Mouse (Mus musculus): ENCODE data around the gene Tspan2.

DNA sequence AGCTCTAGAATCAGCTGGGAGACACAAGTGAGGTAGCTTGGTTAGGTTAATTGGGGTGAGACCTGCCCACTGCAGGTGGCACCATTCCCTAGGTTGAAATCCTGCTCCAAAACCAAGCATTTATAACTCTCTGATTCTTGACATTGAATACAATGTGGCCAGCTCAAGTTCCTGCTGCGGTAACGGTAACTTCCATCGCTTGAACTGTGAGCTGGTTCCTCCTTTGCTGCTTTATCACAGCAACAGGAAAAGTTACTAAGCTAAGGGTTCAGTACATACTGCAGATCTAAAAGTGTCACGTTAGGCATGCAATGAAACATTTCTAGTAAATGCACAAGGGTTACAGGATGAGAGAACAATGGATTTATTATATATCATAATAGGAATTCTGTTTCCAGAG is 1.7 kb upstream of the Tspan2 start:
- TF ChIP-seq CTCF (IDR thresholded peaks at IDR 0.05; ENCODE audit: low read depth, low read length), result no peak
- no peak for TF ChIP-seq POLR2A (IDR thresholded peaks at IDR 0.05; ENCODE audit: extremely low read depth, insufficient read depth, low read length)

All from liver, adult 2 months (tissue).